Mouse (Mus musculus) thymus, adult 2 months (tissue): ENCODE measurements around the gene Olfr1052.

Source experiments
- CTCF ChIP-seq: fragments of 200-500 bp; IDR thresholded peaks from 2 replicates; pipeline ENCODE4 v1.5.1; 2012; ENCODE audit warnings: mild to moderate bottlenecking, control low read depth, low read length, moderate library complexity, borderline replicate concordance; ENCODE audit not compliant: control insufficient read depth, poor library complexity, insufficient read depth; ENCODE audit errors: extremely low read depth
- POLR2A ChIP-seq: fragments of 200-500 bp; IDR thresholded peaks from 2 replicates; pipeline ENCODE4 v1.6.1; 2012; ENCODE audit warnings: mild to moderate bottlenecking, low read length, control low read depth, moderate library complexity; ENCODE audit not compliant: control insufficient read depth, poor library complexity, insufficient read depth; ENCODE audit errors: extremely low read depth

DNA sequence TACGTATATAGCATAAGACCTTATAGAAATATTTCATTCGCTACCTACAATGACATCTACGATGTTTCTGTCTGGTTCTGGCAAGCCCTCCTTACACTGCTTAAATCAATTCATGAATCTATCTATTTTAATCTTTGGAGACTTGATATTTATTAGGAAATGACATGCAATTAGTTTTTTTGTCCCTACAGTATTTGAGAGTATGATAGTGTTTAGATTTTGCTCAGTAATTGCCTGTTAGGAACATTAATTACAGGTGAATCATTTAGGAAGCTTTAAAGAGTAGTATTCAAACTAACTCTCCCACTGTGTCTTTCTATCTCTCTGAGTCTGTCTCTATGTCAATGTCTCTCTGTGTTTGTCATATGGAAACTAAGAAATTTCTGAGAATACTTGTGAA, 43.1 kb downstream of the Olfr1052 start, which contains the start of gene Olfr1054:
- no peak for TF ChIP-seq POLR2A
- no peak for TF ChIP-seq CTCF
